Mouse (Mus musculus) stomach, postnatal 0 days (tissue): Measurements from ENCODE around the gene Rhoj.

ENCODE experiments used
- CTCF ChIP-seq: IDR thresholded peaks from 2 replicates; pipeline ENCODE4 v1.5.1; 2016; ENCODE audit warnings: antibody characterized with exemption, low read depth, mild to moderate bottlenecking, moderate library complexity
- EP300 ChIP-seq: optimal IDR thresholded peaks from 2 replicates; pipeline ENCODE3; 2016; ENCODE audit warnings: antibody characterized with exemption

DNA sequence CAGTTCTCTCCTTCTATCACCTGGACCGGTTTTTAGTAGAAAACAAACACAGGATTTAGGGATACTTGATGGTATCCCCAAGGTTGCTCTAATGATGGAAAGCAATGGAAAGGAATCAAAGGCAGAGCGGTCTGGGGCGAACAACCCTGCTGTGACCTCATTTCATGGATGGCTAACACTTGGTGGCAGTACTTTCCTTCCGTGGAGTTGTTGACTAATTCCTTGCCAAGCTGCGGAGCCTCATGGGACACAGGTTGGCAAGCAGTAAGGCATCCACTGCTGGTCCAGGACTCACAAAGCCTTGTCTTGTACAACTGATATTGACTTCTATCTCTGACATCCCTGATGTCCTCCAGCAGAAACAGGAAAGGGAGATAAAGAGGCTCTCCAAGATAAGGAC is 60.4 kb downstream of the Rhoj start:
- TF ChIP-seq CTCF (no peak), EP300 (no peak)
